Mouse (Mus musculus) heart, embryonic 11.5 days (tissue): ENCODE results near the gene Fam181a. TPM values are rescaled to one million over a fixed set of nuclear protein-coding genes. Genes with fewer than 3 reads are reported as not detected.

Experiments
- ATAC-seq: fragments of 200-750 bp; cut with Nextera tagmentation; replicated peaks from 2 replicates; pipeline ENCODE4 v1.8.0; 2017; ENCODE audit warnings: moderate library complexity; ENCODE audit not compliant: insufficient number of reproducible peaks, low FRiP score, low TSS enrichment
- H3K27ac ChIP-seq: fragments of 300-500 bp; sonication (generic); 2 replicates; pipeline ENCODE4 v1.5.1; 2014; ENCODE audit warnings: mild to moderate bottlenecking, low read depth, low read length
- H3K27me3 ChIP-seq: fragments of 300-500 bp; sonication (generic); 2 replicates; pipeline ENCODE4 v1.6.1; 2014; ENCODE audit warnings: mild to moderate bottlenecking, low read length, mixed read lengths; ENCODE audit not compliant: control insufficient read depth, insufficient read depth
- H3K36me3 ChIP-seq: fragments of 300-500 bp; sonication (generic); 2 replicates; pipeline ENCODE4 v1.6.1; 2014; ENCODE audit warnings: mild to moderate bottlenecking, low read length, moderate library complexity, mixed read lengths; ENCODE audit not compliant: control insufficient read depth, insufficient read depth
- H3K4me1 ChIP-seq: fragments of 300-500 bp; sonication (generic); 2 replicates; pipeline ENCODE4 v1.6.1; 2014; ENCODE audit warnings: low read length; ENCODE audit not compliant: control insufficient read depth, insufficient read depth
- H3K4me2 ChIP-seq: fragments of 300-500 bp; sonication (generic); 2 replicates; pipeline ENCODE4 v1.6.1; 2014; ENCODE audit warnings: mild to moderate bottlenecking, moderate library complexity
- H3K4me3 ChIP-seq: fragments of 300-500 bp; sonication (generic); 2 replicates; pipeline ENCODE4 v1.5.1; 2014; ENCODE audit warnings: low read depth, low read length
- H3K9ac ChIP-seq: fragments of 300-500 bp; sonication (generic); 2 replicates; pipeline ENCODE4 v1.6.1; 2014; ENCODE audit warnings: mild to moderate bottlenecking, low read depth, low read length, moderate library complexity
- H3K9me3 ChIP-seq: fragments of 300-500 bp; sonication (generic); replicated peaks from 2 replicates; pipeline ENCODE4 v1.6.1; 2016; ENCODE audit warnings: low read length; ENCODE audit not compliant: control insufficient read depth
- WGBS: fragments of 180-500 bp; shearing (Covaris S2); extraction: QIAGEN DNeasy Blood & Tissue Kit; methylation state at CpG from one replicate; pipeline ENCODE4 v1.1.7; 2014; ENCODE audit not compliant: insufficient replicate concordance; 5-methylcytosine and 5-hydroxymethylcytosine counted together
- polyA plus RNA-seq: library from polyadenylated mRNA; unstranded; fragments of >200 nt; fragmentation: Nextera tagmentation; extraction: Ambion mirVana; gene quantifications from 2 replicates; pipeline ENCODE4 v1.2.1, GENCODE M21; 2014

Gene Fam181a
- polyA plus RNA-seq, 1 experiment from 2014 or later: not detected

DNA sequence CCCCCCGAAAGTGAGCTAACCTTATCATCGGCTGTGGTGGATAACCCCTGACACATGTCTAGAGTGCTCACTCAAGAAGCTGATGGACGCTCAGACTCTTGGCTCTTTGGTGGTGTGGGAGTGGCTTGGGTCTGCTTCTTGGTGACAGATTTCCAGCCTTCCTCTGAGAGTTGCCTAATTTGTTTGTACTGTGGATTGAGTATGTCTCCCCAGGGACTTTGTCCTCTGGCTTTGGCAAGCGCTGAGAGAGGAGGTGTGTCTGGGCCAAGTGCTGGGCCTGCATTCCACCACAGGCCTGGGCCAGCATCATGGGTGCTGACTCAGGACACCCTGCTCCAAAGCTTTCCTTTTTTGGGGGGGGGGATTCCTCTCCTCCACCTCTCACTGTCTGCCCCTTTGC, 28.9 kb upstream of the Fam181a start:
- no peak overlapping the region for H3K27ac ChIP-seq
- no peak overlapping the region for H3K9ac ChIP-seq
- H3K9me3 ChIP-seq: no peaks in the 10 kb centered on the region
- H3K36me3 ChIP-seq: no peaks in the 10 kb centered on the region
- H3K4me3 ChIP-seq: no peak overlapping the region
- no peak for ATAC-seq
- H3K27me3 ChIP-seq: no peaks in the 10 kb centered on the region
- no peak overlapping the region for H3K4me2 ChIP-seq
- 37% methylated on average over 4 of the region's 4 CpGs for WGBS
- no peaks in the 10 kb centered on the region for H3K4me1 ChIP-seq

DNA sequence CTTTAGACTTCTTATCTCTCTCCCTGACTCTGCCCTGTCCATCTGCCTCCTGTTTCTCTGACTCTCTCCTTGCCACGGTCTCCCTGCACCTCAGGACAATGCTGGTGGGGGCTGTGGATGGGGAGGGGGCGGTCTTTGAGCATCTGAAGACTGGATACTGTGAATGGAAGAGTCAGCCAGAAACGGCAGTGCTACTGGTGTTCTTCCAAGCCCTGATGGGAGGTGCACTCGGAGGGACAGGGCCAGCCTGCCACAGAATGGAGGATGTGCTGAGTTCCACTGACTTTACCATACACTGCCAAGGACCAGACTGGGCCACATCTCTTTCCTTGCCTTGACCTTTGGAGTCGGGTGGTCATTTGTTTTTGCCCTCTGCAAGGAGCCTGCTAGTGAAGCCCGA, 27.8 kb upstream of the Fam181a start:
- Histone ChIP-seq H3K27me3 (no peaks in the 10 kb centered on the region), H3K4me2 (no peak overlapping the region), H3K27ac (no peak overlapping the region), H3K9me3 (no peaks in the 10 kb centered on the region), H3K4me1 (no peaks in the 10 kb centered on the region), H3K9ac (no peak overlapping the region), H3K4me3 (no peak overlapping the region), H3K36me3 (no peaks in the 10 kb centered on the region)
- WGBS: 62% methylated on average over 6 of the region's 6 CpGs
- no peak for ATAC-seq

DNA sequence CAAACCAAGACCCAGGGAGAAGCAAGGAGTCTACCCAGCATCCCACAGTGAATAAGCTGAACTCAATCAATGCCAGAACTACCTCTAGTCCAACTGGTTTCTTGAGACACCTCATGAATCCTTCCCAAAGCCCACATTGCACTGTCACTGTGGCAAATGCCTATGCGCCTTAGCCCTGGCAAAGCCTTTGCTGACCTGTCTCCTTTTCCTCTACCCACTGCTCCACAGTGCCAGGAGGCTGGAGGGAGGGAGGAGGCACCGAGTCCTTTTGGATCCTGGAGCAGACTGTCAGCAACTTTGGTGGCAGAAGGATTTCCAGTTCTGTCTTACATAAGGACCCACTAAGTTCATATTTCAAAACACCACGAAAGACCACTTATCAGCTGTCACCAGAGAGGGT, 27.4 kb upstream of the Fam181a start:
- Histone ChIP-seq H3K9ac (no peak overlapping the region), H3K4me3 (no peak overlapping the region), H3K9me3 (no peaks in the 10 kb centered on the region), H3K27ac (no peak overlapping the region), H3K4me1 (no peaks in the 10 kb centered on the region), H3K4me2 (no peak overlapping the region), H3K27me3 (no peaks in the 10 kb centered on the region), H3K36me3 (no peaks in the 10 kb centered on the region)
- 69% methylated on average over 3 of the region's 3 CpGs for WGBS
- ATAC-seq: no peak

DNA sequence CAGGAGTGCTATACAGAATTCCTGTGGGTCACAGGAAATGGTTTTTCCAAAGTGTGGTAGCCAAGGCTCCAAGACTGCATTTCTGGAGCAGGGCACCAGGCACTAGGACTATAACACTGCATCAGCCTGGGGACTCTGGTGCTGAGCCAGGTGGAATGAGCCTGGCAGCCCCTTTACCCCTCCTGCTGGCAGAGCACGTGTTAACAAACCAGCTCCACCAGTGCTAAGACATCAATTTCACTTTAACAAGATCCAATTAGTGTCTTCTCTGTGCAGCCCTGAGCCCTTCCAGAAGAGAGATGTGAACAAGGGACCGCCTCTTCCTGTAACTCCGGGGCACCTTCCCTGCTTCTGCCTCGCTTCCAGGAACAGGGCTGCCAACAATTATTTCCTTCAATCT, 23.5 kb upstream of the Fam181a start:
- Histone ChIP-seq H3K4me1 (peaks cover 11% of the 10 kb centered on the region; the same call in 1 of the 2 replicates), H3K9ac (no peak overlapping the region), H3K4me2 (no peak overlapping the region), H3K36me3 (no peaks in the 10 kb centered on the region), H3K27me3 (no peaks in the 10 kb centered on the region), H3K4me3 (no peak overlapping the region), H3K27ac (no peak overlapping the region), H3K9me3 (no peaks in the 10 kb centered on the region)
- 71% methylated on average over 4 of the region's 4 CpGs for WGBS
- ATAC-seq: no peak

DNA sequence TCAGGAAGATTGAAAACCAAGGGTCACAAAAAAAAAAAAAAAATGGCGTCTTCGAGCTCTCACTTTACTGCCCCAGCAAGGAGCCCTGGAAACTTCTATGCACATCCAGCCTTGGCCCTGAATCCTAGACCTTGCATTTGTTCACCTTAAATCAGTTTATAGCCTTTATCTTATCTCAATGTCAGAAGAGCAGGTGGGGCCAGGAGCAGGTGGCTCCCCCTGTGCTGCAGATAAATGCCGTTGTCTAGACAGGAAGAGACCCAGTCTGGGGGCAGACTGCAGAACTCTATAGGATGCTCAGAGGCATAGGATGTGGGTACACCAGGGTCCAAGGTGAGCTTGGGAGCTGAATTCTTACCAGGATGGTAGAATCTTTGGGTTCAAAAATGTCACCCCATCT, 18.4 kb upstream of the Fam181a start:
- H3K4me1 ChIP-seq: peaks cover 11% of the 10 kb centered on the region; the same call in 1 of the 2 replicates
- no peaks in the 10 kb centered on the region for H3K9me3 ChIP-seq
- H3K36me3 ChIP-seq: no peaks in the 10 kb centered on the region
- no peak overlapping the region for H3K9ac ChIP-seq
- no peaks in the 10 kb centered on the region for H3K27me3 ChIP-seq
- no peak for ATAC-seq
- H3K27ac ChIP-seq: no peak overlapping the region
- H3K4me3 ChIP-seq: no peak overlapping the region
- no peak overlapping the region for H3K4me2 ChIP-seq
- 67% methylated on average over 3 of the region's 3 CpGs for WGBS

DNA sequence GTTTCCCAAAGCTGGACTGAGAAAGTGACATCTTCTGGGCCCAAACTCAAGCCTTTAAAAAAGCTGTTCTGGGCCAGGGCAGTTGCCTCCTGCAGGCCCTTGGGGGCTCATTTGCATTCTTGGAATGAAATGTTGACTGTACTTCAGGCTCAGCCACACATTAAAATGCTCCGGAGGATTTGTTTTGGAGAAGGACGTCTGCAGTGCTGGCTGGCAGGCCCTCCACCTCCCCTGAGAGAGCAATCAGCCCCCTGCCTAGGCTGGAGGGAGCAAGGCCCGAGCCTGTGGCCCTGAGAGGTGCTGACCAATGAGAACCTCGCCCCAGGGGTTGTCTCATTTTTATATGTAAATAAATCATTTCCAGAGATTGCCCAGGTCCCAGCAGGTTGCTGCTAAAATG, 14.5 kb upstream of the Fam181a start:
- Histone ChIP-seq H3K4me2 (no peak overlapping the region), H3K4me3 (no peak overlapping the region), H3K36me3 (no peaks in the 10 kb centered on the region), H3K4me1 (no peaks in the 10 kb centered on the region), H3K9me3 (no peaks in the 10 kb centered on the region), H3K27me3 (0 out of 2 replicates have a peak, but pooled peaks cover 4% of the 10 kb centered on the region), H3K27ac (no peak overlapping the region), H3K9ac (no peak overlapping the region)
- 15% methylated on average over 4 of the region's 4 CpGs for WGBS
- ATAC-seq: no peak

DNA sequence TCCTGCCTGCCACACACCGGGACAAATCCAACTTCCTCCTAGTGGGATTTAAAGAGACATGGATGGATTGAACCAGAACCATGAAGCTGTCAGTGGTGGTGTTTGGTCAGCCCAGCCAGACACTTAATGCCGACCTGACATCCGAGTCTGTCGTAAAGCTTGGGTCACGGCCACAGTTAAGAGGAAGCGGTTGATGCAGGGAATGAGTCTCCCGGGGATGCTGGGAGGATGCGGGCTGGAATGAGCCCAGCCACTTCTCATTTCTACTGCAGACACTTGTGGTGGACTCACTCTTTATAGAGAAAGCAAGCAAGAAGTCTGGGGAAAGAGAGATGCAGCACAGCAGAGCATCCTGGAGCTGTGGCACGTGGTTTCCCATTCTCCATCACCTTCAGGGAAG, 10.3 kb upstream of the Fam181a start:
- WGBS: 72% methylated on average over 9 of the region's 9 CpGs

DNA sequence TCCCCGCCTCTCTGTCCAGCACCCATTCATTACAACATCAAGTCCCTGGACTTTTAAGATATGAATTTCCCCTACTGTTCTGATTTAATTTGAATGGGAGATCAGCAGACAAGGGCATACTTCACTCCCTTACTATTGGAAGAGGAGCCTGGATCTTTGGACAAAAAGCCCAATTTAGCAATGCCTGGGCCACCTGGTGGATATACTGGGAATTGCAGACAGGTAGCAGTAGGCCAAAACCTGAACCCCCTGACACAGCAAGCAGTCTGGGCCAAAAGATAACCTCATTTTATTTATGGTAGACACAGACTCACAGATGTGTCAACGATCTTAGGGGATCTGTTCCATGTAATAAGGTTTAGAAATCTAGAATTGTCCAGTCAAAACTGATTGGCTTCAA, 9.1 kb upstream of the Fam181a start:
- Histone ChIP-seq H3K4me2 (no peak overlapping the region), H3K9ac (no peak overlapping the region), H3K27ac (no peak overlapping the region), H3K27me3 (0 out of 2 replicates have a peak, but pooled peaks cover 4% of the 10 kb centered on the region), H3K4me1 (no peaks in the 10 kb centered on the region), H3K4me3 (no peak overlapping the region), H3K9me3 (no peaks in the 10 kb centered on the region), H3K36me3 (no peaks in the 10 kb centered on the region)
- no peak for ATAC-seq
- WGBS: 49% methylated on average over 2 of the region's 2 CpGs

More for the DNA sequence above, 10.3 kb upstream of the Fam181a start:
- Histone ChIP-seq H3K9ac (no peak overlapping the region), H3K4me1 (no peaks in the 10 kb centered on the region), H3K4me3 (no peak overlapping the region), H3K27me3 (0 out of 2 replicates have a peak, but pooled peaks cover 4% of the 10 kb centered on the region), H3K9me3 (no peaks in the 10 kb centered on the region), H3K36me3 (no peaks in the 10 kb centered on the region), H3K4me2 (no peak overlapping the region), H3K27ac (no peak overlapping the region)
- no peak for ATAC-seq

DNA sequence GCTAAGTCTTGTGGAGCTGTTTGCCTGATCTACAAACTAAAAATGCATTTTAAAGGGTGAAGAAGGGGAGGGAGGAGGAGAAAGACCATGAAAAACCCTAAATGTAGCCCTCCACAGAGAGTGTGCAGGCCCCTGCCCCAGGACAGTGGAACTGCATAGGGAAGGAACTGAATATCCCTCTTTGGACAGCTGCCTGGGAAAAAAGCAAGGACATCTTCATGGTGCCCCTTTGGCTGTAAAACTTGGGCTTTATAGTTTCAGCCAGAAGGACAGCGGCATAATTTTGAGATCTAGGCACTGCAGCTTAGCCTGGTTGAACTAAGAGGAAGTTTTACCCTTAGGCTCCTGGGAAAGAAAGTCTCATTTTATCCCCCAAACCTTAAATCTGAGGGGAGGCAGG, 7.8 kb upstream of the Fam181a start:
- no peaks in the 10 kb centered on the region for H3K4me1 ChIP-seq
- ATAC-seq: no peak
- no peaks in the 10 kb centered on the region for H3K9me3 ChIP-seq
- no peaks in the 10 kb centered on the region for H3K36me3 ChIP-seq
- 88% methylated on average over 1 of the region's 1 CpGs for WGBS
- H3K4me2 ChIP-seq: no peak overlapping the region
- 0 out of 2 replicates have a peak, but pooled peaks cover 4% of the 10 kb centered on the region for H3K27me3 ChIP-seq
- no peak overlapping the region for H3K4me3 ChIP-seq
- H3K27ac ChIP-seq: no peak overlapping the region
- no peak overlapping the region for H3K9ac ChIP-seq
